Mouse (Mus musculus): ENCODE data around the gene Fbln5.

Fbln5 gene

DNA sequence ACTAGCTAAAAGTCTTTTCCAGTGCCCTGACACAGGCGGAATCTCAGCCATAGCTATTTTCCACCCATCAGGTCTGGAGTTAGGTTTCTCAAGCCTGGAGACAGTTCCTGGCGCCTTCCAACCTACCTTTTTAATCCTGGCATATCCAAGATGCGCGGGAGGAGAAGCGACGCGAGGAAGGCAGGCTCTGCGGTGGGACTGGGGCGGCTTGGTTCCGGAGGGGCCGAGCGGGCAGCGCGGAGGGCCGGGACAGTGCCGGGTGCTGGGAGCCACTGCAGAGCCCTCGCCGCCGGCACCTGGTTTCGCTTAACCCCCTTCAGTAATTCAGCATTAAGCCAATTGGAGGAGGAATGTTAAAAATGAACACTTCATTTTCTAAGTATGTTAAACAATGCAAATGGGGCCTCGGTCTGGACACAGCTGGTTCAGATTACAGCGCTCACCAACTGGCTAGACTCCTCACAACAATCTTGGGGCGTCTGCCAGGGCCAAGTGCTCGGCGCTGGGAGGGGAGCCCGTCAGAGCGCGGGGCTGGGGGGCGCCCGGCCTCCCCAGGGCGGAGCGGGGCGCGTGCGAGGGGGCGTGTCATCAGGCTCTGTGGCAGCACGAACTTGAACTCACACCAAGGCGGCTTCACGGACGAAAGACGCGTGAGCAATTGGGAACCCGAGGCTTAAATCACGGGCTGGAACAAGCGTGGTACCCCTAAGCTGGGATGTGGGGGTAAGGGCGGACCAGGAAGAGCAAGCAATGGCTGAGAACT, at the start of gene Fbln5:
Gene Fbln5, minus strand, starts transcription at position 448 of the 763 bp plus-strand sequence.
- no peak for DNase-seq (ENCODE audit: low spot score)

DNA sequence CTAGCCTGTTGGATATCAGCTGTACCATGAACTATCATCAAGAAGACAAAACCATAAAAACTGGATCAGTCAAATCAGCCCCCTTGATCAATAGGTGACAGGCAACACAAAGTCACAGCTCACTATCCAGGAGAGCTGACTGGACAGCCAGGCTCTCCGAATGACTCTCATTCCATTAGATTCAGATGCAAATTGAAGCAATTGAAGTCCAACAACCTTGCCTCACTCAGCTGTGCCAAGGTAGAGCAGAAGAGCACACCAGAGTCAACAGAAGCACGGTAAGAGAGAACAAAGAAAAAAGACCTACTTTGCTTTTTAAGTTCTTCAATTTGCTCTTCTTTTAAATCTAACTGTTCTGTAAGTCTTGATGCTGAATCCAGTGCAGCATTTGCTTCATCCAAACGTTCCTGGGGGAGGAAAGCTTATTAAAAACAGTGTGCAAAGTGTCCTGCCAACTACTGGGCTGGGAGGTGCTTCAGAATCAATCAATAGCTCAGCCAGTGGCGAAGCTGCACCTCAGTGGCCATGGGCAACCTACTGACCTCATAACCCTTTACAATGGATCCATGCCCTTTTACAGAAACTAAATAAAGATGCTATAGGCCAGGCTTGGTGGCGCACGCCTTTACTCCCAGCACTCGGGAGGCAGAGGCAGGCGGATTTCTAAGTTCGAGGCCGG, 43.6 kb upstream of the Fbln5 start:
- DNase-seq (ENCODE audit: low spot score): no peak

DNA sequence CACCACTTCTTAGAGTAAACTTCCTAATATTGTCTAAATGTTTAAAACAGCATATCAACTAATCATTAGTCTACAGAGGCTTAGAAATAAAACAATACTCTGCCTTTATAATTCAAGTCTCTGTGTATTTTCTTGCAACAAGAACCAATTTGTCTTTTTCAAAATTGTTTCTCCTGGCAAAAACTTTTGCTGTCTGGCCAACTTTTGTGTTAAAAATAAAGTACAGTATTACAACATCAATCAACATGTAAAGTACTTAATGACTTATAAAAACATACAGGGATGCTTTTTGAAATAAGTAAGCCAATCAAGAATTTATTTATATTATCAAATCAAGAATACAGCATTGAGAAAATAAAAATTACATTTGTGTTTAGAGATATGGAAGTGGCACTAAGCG, 41.4 kb upstream of the Fbln5 start:
- no peak for DNase-seq (ENCODE audit: low spot score)

DNA sequence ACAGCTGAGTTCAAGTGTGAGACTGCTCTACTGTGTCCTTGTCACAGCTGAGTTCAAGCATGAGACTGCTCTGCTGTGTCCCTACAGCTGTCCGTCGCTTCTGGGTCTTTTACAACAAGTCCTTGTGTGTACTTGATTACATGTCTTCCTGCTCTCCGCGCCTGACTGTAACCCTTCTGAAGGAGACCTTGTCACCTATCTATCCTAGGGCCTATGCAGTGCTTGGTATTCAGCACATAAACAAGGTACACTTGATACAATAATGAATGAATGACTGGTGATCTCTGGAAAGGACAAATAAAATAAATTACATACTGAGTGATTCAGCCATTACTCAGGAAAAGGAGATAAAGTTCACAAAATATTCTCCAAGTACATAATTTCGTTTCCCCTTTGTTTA, 39.2 kb upstream of the Fbln5 start:
- no peak for DNase-seq (ENCODE audit: low spot score)

DNA sequence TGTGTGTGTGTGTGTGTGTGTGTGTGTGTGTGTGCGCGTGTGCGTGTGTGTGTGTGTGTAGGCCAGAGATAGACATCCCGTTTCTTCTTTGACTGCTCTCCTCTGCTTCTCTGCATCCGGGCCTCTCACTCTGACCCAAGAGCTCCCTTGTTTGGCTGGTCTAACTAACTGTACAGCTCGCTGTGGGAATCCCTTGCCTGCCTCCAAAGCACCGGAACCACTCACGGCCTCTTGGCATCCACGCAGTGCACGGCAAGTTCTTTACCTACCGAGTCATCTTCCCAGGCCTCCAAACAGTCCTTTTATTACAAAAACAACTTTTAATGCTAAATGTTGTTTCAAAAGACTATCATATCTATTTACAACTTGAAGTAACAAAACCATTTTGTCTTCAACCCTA, 35.5 kb upstream of the Fbln5 start:
- no peak for DNase-seq (ENCODE audit: low spot score)

DNA sequence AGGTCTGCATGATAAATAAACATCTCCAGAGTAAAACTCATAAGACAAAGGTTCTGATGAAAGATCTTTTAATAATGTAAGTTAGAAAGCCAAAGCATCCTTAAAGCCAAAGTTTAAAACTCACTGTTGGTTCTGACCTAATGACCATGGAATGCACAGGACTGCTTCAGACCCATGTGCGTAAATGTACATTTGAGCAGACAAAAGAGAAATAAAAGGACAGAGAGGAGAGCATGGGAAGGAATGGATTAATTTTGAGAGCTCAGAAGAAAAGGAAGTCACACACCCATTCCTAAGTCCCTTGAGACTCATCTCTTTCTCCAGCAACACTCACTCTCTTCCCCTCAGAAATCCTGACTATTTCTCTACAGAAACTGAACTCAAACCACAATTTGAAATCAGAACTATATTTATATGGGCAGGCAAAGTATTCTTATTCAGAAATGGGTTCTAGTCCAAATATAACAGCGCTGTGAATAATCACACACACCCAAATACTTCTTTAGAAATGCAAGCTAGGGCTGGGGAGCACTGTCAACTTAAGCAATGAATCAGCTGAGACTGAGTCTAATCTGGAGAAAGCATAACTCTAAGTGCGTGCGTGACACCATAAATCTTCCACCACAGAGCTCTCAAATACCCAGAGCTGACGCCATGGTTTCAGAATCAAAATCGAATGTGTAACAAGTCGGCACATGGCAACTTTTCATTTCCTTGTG, 33.1 kb upstream of the Fbln5 start:
- DNase-seq (ENCODE audit: low spot score): no peak

DNA sequence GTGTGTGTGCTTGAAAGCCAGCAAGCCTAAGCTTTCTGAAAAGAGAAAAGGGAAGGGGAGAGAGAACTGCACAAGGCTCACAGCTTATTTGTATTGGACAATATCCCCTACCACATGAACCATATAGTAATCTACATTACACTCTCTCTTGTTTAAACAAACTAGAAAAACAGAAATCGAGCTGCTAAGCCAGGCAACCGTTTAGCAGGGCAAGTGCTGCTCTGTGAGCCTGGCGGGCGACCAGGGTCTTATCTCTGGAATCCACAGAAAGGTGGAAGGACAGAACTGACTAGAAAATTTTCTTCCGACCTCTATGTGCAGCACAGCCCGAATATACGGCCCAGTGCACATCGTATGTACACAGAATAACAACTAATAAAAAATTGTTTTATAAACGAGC, 32.5 kb upstream of the Fbln5 start:
- no peak for DNase-seq (ENCODE audit: low spot score)

DNA sequence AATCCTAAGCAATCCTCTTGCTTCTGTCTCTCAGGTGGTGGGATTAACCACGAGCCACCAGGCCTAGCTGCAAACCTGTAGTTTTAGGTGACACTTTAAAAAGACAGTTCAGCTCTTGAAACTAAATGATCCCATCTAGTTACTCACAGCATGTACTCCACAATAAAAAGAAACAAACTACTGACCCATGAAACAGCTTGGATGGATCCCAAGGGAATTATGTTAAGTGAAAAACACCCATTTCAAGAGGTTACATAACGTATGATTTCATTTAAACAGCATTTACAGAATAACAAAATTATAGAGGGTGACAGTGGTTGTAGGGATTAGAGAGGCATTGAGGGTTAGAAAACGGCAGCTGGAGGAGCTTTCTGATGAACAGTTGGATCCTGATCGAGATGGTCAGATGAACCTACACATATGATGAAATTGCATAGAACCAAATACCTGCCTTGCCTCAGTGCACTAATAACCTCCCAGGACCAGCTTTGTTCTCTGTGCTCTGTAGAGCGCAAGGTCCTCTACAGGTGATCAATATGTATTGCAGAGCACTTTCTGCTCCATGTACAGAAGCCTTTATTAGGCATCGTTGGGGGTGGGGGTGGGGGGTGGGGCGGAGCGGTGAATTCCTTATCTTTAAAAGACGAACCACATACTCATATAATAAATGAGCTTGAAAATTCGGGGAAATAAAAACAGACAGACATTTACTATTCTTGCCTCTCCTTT, 17.9 kb upstream of the Fbln5 start:
- no peak for DNase-seq (ENCODE audit: low spot score)

DNA sequence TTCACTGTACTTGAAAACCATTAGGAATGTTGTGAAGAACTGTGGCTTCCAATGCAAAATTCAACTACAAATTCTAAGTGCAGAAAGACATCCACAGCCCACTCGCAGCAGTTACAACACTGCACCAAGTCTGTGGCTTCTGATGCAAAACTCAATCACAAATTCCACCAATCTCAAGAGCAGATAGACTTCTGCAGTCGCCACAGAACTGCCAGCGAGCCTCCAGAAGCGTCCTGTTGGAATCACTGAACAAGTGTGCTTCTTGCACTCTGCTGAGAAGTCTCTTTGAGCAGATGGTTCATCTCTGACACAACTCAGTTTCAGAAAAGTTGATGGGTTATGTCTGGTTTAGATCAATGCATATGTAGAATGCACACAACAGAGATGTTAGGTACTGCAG, 15.9 kb upstream of the Fbln5 start:
- no peak for DNase-seq (ENCODE audit: low spot score)

DNA sequence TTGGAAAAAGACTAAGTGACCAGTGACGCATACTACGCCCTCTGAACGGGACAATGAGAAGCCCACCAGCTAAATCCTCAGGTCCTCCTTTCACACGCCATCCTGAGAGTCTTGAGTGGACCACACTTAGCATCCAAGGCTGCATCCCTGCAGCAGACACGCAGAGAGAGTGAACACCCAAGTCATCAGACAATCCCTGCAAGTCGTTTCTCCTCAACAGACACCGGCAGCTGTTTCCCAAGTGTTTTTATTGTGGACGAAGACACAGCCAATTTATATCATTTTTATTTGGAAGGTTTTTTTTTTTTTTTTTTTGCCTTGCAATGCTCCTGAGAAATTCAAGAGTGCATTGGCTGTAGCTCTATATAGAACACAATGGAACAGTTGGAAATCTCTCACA, 14.9 kb upstream of the Fbln5 start:
- DNase-seq (ENCODE audit: low spot score): no peak

DNA sequence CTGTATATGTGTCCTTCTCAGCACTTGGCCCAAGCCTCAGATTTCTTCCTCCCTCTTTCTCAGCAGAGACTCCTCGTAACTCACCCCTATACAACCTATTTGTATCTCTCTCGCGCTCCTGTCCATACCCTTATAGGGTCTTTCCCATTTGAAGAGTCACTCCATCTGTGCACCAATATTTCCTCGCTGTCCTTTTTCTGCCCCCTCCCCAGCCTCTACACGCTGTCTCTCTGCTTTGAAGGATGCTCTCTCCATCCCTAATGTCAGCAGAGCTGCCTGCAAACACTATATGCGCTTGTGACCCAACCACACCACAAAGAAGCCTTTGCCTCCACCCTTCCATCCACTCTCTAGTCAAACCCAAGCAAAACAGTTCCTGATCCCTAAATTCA, 14.3 kb upstream of the Fbln5 start:
- no peak for DNase-seq (ENCODE audit: low spot score)

DNA sequence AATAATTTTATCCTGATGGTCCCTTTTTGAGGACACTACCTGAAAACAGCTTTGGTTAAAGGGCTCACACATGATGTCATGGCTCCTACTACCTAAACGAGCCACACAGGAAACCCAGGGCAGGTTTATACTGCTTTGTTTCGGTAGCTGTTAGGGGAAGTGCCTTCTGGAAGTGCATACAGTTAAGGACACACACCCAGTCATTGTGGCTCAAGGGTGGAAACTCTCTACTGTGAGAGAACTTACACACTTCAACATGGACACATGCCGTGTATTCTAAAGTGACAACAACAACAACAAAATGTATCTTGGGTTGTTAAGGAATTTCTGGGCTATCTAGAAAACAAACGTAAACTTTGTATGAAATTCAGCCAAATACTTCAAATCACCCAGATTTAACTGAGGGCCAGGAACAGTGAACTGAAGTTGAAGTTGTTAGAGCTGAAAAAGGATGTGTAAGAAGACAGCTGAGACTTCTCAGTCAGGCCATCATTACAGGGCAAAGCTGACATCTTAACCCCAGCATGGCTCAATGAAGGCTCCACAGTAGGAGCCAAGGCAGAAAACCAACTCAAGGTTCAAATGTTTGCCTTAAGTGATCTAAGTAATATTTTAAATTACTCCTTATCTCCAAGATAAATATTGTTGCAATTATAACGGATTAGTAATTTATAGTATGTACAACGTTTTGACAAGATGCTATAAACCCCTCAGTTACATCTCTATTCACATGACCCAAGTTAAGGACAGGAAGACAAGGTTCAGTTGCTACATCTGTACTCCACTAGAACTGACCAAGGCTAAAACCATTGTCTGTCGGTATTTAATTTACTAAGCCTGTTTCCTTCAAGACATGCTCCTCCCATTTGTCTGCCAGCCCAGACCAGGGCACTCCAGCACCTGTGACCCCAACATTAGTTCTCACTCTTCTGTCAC, 13.6 kb upstream of the Fbln5 start:
- DNase-seq (ENCODE audit: low spot score): no peak

DNA sequence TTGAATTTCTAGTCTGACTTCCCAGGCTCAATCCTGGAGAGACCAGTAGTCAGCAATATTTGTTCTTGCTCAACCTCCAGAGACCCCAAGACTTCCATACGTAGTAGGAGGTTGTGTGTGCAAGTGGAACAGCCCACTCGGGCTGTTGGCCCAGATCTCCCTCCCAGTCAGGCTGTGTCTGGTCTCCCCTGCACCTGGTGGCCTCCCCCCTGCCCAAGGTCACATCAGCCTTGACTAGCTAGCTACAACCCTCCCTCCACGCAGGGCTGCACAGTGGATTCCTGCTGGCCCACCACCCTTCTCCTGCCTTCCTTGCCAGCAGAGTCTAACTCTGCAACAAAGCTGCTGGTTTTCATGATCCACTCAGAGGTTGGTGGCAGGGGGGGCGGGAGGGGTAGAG, 12.4 kb upstream of the Fbln5 start:
- DNase-seq (ENCODE audit: low spot score): no peak

DNA sequence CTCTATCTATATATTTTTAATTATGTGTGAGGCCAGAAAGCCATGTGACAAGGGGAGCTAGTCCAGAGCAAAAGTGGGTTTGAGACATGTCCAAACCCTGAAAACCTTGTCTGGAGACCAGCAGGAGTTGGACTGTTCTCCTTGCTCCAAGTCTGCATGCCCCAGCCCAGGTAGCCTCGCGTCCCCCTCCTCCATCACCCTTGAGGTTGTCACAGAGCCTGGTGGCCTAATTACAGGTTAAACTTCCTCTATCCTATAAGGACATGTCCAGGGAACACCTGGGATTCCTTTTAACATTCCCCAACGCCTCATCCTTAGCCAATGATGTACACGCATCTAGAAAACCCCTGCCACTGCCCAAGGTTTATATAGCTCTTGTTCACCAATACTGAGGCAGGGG, 4.3 kb upstream of the Fbln5 start:
- DNase-seq (ENCODE audit: low spot score): no peak

DNA sequence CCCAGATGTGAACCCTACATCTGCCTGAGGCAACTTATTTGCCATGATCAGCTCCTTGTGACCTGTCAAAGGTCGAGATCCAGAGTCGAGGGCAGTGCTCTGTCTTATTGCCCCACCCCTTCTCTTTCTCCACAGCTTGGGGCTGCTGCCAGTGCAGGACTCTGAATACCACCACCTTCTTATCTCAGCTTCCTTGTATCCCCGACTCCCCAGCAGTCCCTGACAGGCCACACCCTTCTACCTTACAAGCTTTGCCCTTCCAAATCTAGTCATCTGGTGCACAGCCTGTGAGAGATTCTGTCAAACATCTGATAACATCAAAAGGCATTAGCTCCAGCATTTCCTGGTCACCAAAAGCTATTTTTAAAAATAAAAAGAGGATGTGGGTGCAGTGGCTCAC, 2.7 kb upstream of the Fbln5 start:
- DNase-seq (ENCODE audit: low spot score): no peak

DNA sequence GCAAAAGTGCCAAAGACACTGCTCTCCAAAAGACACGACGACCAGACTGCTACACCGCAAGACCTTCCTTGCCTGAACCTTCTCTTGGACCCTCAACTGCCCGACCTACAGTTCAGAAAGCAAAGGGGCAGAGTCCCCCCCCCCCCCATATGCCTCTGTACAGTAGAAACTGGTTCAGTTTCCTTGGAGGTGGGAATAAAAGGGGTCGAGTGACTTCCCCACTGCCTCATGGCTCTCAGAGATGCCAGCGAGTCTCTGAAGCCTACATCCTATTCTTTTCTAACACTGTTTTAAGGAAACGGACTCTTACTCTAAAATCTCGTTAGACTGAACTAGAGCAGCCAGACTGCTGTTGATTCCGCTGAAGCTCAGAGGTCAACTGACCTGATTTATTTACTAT, 715 bp upstream of the Fbln5 start:
- DNase-seq (ENCODE audit: low spot score): no peak

DNA sequence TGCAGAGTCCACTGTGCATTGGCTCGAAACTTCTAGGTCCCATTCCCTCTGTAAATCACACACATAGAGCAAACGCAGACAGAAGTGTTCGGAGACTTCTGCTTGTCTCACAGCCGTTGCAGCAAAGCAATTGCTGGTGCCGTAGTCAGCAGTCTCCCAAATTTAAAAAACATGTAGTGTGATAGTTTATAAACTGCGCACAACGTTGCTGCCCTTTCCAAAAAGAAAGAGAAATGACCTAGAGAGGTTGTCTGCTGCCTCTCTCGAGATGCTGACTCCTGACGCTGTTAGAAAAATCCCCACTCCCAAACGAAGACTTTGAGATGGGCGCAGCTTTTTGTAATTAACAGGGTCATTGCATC, 628 bp downstream of the Fbln5 start:
- no peak for DNase-seq (ENCODE audit: low spot score)

DNA sequence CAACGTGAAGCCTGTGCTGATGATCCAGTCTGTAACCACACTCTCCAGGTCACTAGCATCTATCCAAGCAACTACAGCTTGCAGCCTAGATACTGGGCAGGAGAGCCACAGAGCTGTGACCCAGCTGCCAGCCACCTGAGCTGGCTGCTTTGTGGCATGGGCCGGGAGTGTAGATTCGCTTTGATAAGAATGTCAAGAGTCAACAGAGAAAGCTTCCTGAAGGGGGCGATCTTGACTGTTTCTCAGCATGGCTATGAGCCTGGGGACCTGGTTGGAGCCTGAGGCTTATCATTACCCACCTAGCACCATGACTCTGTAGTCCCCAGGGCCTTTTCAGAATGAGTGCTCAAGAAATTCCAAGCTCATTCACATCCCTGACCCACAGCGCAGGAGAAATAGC, 2.0 kb downstream of the Fbln5 start:
- DNase-seq (ENCODE audit: low spot score): no peak

DNA sequence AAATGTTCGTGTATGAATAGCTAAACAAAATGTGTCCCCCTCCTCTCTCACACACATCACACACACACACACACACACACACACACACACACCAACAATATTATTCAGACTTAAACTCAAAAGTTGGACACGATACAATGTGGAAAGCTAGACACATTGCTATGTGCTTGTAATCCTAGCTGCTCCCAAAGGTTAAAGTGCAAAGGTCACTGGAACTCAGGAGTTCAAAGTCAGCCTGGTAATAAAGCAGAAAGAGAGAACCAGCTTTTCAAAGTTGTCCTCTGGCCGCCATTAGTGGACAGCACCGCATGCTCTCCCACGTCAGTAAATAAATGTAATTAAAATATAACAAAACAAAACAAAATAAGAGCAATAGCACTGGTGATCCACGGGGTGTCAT, 3.1 kb downstream of the Fbln5 start:
- no peak for DNase-seq (ENCODE audit: low spot score)

DNA sequence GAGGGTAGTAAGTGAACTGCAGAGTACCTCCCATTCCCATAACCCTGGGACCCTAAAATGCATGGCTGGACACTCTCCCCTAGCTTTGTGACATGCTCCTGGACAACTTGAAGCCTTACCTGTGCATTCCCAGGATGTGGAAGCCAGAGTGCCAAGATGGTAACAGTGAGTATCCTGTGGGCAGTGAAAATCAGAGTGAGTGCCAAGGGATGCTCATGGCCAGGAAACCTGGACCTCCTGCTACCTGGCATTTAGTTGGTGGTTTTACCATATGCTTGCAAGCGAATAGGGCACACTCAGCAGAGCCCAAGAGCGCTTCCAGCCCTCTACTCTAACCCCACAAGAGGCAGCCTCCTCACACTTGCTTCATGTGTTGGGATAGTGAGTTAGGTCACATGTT, 4.4 kb downstream of the Fbln5 start:
- no peak for DNase-seq (ENCODE audit: low spot score)

DNA sequence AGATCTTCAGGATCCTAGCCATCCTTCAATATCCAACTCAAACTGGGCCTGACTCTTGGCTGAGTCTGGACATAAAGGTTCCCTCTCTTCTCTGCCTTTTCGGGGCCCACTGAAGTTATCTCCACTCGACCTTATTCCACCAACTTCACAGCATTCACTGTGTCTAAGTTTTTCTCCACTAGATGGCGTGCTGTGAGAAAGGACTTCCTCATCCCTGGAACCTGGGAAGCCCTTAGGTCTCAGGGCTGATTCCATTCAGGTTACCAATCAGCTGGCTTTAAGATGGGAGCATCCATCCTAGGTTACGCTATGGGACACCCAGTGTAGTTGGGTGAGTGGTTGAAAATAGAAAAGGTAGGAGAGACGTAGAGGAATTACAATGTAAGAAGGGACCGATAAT, 7.7 kb downstream of the Fbln5 start:
- no peak for DNase-seq (ENCODE audit: low spot score)

DNA sequence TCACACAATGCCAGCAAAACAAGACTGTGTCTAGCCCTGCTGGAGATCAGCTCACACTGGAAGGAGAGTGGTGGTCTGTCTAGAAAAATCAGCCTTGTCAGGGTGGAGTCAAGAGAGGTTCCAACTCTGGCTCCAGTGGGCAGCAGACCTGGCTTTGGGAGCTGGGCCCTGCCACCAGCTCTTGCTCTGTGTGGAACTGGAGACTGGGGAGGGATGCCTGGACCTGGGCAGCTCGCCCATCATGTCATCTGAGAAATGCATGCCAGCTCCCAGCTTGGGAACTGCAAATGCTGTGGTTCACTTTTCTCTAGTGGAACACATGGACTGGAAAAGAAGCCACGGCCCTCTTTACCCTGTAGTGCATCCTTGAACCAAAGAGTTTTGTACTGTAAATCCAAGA, 8.3 kb downstream of the Fbln5 start:
- no peak for DNase-seq (ENCODE audit: low spot score)
